Mouse (Mus musculus) heart, adult 11 months (tissue): ENCODE results near the gene Tbc1d16.
"Not testable (repeated sequence)": the region's sequence is repeated elsewhere in the genome, so short reads cannot be mapped to it uniquely, and the experiment has no call there.

Experiments
- DNase-seq: peaks from one replicate; pipeline ENCODE4 v3.0.0; 2022

Gene Tbc1d16

DNA sequence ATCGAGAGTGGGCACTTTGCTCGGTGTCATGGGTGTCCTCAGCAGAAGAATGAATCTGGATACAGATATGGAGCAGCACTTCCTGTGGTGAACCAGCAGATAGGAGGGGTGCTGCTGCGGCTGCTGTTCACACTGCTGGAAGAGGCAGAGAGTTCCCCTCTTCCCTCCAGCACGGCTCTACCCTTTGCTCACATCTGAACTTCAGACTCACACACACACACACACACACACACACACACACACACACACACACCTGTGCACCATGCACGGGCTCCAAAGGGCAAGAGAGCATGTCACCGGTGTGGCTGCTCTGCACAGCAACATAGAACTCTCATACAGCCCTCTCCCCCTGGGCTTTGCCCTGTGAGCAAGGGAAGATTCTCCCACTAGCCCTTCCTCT lies 122.0 kb downstream of the Tbc1d16 start:
- DNase-seq: no peak

DNA sequence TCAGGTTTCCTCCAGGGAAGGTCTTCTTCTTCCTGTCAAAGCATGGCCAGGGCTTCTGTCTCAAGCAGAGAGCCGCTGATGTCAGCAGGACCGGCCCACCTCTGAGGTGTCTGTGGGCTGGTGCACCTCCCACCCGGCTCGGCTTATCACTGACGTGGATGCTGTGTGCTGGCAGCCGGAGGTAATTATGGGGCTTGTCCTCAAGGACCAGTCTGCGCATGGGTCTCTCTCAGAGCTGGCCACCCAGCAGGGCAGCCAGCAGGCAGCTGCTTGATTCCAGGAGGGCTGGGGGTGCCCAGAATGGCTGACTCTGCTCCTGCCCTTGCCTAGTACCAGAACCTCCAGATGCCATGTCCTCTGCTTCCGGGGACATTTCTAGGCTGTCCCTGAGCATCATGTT lies 122.6 kb downstream of the Tbc1d16 start:
- DNase-seq: no peak

DNA sequence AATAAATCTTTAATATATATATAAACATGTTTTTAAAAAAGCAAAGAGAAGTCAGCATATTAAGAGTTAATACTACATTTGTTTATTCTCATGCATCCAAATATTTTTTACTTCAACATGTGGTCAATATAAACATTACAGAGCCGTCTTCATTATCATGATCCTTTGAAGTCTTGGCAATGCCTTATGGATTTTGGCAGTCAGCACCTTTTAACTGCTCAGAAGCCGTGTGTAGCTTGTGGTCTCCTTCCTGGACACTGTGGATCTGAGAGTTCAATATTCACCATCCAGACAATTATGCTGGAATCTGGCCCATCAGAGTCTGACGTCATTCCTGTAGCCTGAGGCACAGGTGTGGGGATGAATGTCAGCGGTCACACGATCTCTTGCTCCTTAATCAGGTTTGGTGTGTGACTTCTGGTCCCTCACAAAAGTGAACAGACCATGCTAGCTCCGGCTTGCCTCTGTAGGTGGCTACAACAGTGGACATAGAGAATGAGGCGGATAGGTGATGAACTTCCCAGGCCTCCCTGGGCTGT lies 123.2 kb downstream of the Tbc1d16 start:
- no peak for DNase-seq

GRCm38 (mm10) chr11:119103991-119104390 lies 124.3 kb downstream of the Tbc1d16 start:
- no peak for DNase-seq

DNA sequence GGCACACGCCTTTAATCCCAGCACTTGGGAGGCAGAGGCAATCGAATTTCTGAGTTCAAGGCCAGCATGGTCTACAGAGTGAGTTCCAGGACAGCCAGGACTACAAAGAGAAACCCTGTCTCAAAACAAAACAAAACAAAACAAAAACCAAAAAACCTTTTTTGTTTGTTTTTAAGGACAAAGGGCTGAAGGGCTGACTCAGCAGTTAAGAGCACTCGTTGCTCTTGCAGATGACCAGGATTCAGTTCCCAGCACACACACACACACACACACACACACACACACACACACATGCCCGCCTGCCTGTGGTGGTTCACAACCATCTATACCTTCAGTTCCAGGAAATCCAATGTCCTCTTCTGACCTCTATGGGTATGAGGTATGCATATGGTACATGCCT lies 127.9 kb downstream of the Tbc1d16 start:
- DNase-seq: not testable (repeated sequence)

DNA sequence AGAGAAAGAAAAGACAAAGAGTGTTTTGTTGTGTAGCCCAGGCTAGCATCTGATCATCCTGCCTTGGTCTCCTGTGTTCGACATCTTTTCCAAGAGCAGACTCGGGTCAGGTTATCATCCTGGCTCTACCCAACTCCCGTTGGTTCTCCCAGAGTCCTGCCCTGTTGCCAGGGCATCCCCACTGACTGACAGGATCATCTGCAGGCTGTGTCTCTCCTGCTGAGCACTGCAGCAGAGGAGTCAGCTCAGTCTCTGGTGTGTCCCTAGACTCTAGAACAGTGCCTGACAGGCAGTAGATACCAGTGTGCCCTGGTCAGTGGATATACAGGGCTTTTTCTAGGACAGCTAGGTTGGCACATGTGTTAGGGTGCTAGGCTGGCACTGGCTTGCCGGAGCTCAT lies 130.1 kb downstream of the Tbc1d16 start:
- DNase-seq: no peak

DNA sequence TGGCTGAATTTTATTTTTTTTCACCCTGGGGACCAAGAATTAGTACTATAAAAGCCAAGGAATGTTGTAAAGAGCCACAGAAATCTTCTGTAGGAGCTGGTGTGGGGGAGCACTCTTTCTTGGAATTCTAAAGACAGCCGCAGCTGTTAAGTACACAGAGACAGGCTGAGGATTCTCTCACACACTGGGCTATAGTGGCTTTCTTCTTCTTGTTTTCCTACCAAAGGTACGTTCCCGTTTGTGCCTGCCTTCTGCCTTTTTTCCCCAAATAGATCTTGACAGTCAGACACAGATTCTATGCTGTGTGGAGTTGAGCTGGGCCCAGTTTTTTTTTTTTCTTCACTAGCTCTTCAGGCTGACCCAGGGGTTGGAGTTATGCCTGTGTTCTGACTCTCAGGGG lies 132.9 kb downstream of the Tbc1d16 start:
- no peak for DNase-seq

GRCm38 (mm10) chr11:119093322-119093721 lies 135.0 kb downstream of the Tbc1d16 start:
- DNase-seq: no peak
